Mouse (Mus musculus) heart, embryonic 13.5 days (tissue): ENCODE measurements around the gene Thbs2. TPM values are rescaled to one million over a fixed set of nuclear protein-coding genes. Genes with fewer than 3 reads are reported as not detected.

ENCODE experiments used
- ATAC-seq: fragments of 200-750 bp; cut with Nextera tagmentation; 2 replicates; pipeline ENCODE4 v1.8.0; 2017; ENCODE audit warnings: moderate TSS enrichment; ENCODE audit not compliant: insufficient number of reproducible peaks, low FRiP score, low TSS enrichment; ENCODE audit errors: extremely low read depth
- H3K27ac ChIP-seq: fragments of 300-500 bp; sonication (generic); replicated peaks from 2 replicates; pipeline ENCODE4 v1.5.1; 2015; ENCODE audit warnings: moderate library complexity, mild to moderate bottlenecking, inconsistent platforms
- H3K27me3 ChIP-seq: fragments of 300-500 bp; sonication (generic); replicated peaks from 2 replicates; pipeline ENCODE4 v1.6.1; 2015; ENCODE audit warnings: mild to moderate bottlenecking, inconsistent platforms
- H3K36me3 ChIP-seq: fragments of 300-500 bp; sonication (generic); 2 replicates; pipeline ENCODE4 v1.6.1; 2015; ENCODE audit warnings: mild to moderate bottlenecking, inconsistent platforms
- H3K4me1 ChIP-seq: fragments of 300-500 bp; sonication (generic); 2 replicates; pipeline ENCODE4 v1.6.1; 2015; ENCODE audit warnings: inconsistent platforms
- H3K4me2 ChIP-seq: fragments of 300-500 bp; sonication (generic); 2 replicates; pipeline ENCODE4 v1.6.1; 2015; ENCODE audit warnings: inconsistent platforms, mild to moderate bottlenecking, moderate library complexity
- H3K4me3 ChIP-seq: fragments of 300-500 bp; sonication (generic); 2 replicates; pipeline ENCODE4 v1.5.1; 2015; ENCODE audit warnings: moderate library complexity, mild to moderate bottlenecking, inconsistent platforms
- H3K9ac ChIP-seq: fragments of 300-500 bp; sonication (generic); 2 replicates; pipeline ENCODE4 v1.6.1; 2015; ENCODE audit warnings: inconsistent platforms, mild to moderate bottlenecking, moderate library complexity
- H3K9me3 ChIP-seq: fragments of 300-500 bp; sonication (generic); 2 replicates; pipeline ENCODE4 v1.6.1; 2016; ENCODE audit warnings: inconsistent platforms
- WGBS: fragments of 180-500 bp; shearing (Covaris S2); methylation state at CpG from one replicate; pipeline ENCODE4 v1.1.7; 2015; ENCODE audit warnings: mixed read lengths; 5-methylcytosine and 5-hydroxymethylcytosine counted together
- polyA plus RNA-seq: library from polyadenylated mRNA; unstranded; fragments of >200 nt; fragmentation: Nextera tagmentation; extraction: Ambion mirVana; gene quantifications from 2 replicates; pipeline ENCODE4 v1.2.1, GENCODE M21; 2015

The Thbs2 gene
- polyA plus RNA-seq, 1 experiment from 2014 or later: 22.9 TPM

DNA sequence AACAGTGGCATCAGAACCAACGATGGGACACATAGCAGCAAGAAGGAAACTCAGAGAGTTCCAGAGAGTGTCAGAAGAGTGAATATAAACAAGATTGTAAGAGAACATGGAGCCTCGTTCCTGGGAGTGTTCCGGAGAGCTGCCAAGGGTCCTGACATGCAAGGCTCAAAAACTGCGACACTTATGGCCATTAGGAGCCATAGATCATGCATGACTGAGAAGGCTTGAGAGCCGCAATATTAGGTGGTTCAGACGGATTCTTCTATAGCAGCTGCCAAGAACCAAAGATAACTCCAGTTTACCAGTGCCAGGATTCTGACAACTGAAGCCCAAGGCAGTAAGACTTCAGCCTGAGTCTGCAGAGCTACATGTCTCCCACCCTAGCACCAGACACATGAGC lies 3.1 kb upstream of the Thbs2 start:
- H3K4me2 ChIP-seq: no peak overlapping the region
- peaks cover 36% of the 10 kb centered on the region for H3K4me1 ChIP-seq
- peak overlapping the region; percentile 42; the same call in 1 of the 2 replicates for H3K27ac ChIP-seq
- no peaks in the 10 kb centered on the region for H3K36me3 ChIP-seq
- H3K9ac ChIP-seq: no peak overlapping the region
- H3K9me3 ChIP-seq: no peaks in the 10 kb centered on the region
- H3K27me3 ChIP-seq: no peaks in the 10 kb centered on the region
- 65% methylated on average over 6 of the region's 6 CpGs for WGBS
- H3K4me3 ChIP-seq: no peak overlapping the region
- no peak for ATAC-seq

DNA sequence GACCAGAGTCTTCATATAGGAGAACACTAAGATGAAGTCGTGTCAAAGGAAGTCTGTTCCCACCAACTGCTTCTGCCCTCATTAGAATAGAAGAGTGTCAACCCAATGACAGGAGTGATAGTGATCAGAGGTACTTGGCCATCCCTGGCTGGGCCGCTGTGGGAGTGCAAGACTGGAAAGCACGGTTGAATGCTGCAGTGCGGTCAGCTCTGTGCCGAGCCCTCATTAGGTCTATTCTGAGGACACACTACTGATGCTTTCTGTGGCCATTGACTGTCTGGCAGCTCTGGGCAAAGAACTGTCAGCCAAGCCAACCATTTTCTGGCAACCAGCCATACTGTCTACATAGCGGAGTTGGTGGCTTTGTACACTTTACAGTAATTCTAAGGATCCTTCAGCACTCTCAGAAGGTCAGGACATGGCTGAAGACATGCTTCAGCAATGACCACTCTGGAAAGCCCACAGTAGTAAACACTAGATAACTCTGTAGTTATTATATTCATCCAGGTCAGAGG lies 2.3 kb upstream of the Thbs2 start:
- Histone ChIP-seq H3K9me3 (no peaks in the 10 kb centered on the region), H3K36me3 (no peaks in the 10 kb centered on the region), H3K27ac (0 out of 2 replicates have a peak overlapping the region, but pooled peaks have one; percentile 42), H3K4me1 (peaks cover 41% of the 10 kb centered on the region), H3K4me3 (no peak overlapping the region), H3K4me2 (no peak overlapping the region), H3K27me3 (no peaks in the 10 kb centered on the region), H3K9ac (no peak overlapping the region)
- ATAC-seq: no peak
- WGBS: 79% methylated on average over 6 of the region's 6 CpGs

DNA sequence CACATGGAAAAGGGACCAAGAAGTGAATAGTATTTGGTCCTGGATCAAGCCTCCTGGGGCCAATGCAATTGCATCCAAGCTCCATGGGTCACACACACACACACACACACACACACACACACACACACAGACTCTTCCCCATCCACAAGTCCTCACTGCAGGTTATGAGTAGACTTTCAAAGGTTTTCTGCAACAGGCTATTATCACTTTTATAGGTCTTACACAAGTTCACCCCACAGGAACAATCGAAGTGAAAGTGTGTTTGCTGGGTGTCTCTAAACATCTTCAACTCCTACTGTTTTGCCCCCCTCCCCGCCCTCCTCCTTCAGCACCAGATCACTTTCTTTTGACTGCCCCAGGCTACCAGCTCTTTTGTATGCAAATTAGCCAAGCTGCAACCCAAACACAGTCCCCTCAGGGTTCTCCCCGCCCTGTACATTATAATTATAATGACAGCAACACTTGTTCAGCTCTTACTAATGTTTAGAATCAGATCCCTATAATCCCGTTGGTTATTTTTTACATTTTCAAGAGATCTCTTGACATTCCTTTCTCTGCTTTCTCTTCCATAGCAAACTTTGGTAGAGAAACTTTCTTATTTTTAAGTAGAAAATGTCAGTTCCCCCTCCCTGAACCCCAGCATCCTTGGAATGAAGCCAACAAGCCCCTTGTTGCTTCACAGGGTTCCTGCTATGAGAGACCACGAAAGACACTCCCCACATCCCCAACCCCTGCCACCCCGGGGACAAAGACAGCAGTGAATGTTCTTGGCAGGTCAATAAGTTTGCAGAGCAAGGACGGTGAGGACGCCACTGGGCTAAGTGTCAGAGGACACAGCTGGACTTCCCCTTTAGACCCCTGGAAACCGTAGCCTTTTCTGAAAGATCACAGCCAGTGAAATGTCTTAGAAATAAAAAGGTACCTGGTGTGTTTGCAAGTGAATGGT lies 714 bp downstream of the Thbs2 start:
- H3K27ac ChIP-seq: peak overlapping the region; percentile 61
- no peaks in the 10 kb centered on the region for H3K9me3 ChIP-seq
- H3K4me2 ChIP-seq: peak overlapping the region; percentile 68
- WGBS: 11% methylated on average over 9 of the region's 9 CpGs
- H3K4me1 ChIP-seq: peaks cover 44% of the 10 kb centered on the region
- ATAC-seq: no peak
- no peaks in the 10 kb centered on the region for H3K27me3 ChIP-seq
- peak overlapping the region; percentile 78 for H3K9ac ChIP-seq
- H3K36me3 ChIP-seq: peaks cover 14% of the 10 kb centered on the region
- H3K4me3 ChIP-seq: peak overlapping the region; percentile 54

DNA sequence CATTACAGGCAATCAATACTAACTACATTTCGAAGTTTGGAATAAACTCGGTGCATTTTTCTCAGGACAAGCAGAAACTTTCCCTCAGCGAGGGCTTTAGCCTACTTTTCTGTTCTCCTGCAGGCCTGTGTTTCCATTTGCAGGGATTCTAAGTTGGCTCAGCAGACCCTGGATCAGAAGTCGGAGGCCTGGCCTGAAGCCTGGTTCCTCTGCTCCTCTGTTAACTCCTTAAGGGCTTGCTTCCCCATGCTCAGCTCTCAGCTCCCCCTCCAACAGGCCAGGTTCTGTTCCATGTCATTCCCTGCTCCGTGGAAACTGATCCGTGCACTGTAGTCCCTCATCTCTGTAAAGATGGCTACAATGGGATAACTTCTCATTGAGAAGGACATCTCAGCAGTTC lies 2.1 kb downstream of the Thbs2 start:
- peak overlapping the region; percentile 29 for H3K27ac ChIP-seq
- H3K4me3 ChIP-seq: peak overlapping the region; percentile 54
- H3K4me2 ChIP-seq: peak overlapping the region; percentile 68
- WGBS: 54% methylated on average over 6 of the region's 6 CpGs
- H3K9me3 ChIP-seq: no peaks in the 10 kb centered on the region
- H3K36me3 ChIP-seq: peaks cover 16% of the 10 kb centered on the region
- 0 out of 2 replicates have a peak overlapping the region, but pooled peaks have one; percentile 37 for H3K9ac ChIP-seq
- no peak for ATAC-seq
- H3K27me3 ChIP-seq: no peaks in the 10 kb centered on the region
- peaks cover 33% of the 10 kb centered on the region for H3K4me1 ChIP-seq

- peak overlapping the region; percentile 68 for H3K4me2 ChIP-seq
These were observed 2.8 kb downstream of the Thbs2 start for GRCm38 (mm10) chr17:14691197-14691596.

DNA sequence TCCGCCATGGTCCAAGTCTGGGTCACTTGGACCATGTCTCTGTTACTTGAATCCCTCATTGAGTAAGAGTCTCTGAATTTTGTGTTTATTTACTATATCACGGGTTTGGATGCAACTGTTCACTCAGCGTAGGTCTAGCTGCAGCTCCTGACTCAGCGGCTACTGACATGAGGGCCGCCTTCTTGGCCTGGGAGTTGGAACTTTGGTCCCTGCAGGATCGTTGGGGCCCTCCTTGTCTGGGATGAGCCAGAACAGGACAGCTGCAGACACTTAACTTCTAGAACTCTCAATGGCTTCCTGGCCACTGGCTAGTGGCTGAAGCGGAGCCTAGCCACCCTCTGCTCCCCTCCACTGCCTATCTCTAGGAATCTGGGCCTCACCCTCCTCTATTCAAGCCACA lies 11.2 kb downstream of the Thbs2 start:
- H3K27ac ChIP-seq: no peak overlapping the region
- H3K9me3 ChIP-seq: no peaks in the 10 kb centered on the region
- H3K27me3 ChIP-seq: peaks cover 6% of the 10 kb centered on the region; the same call in 1 of the 2 replicates
- H3K4me3 ChIP-seq: no peak overlapping the region
- H3K4me2 ChIP-seq: no peak overlapping the region
- 81% methylated on average over 7 of the region's 7 CpGs for WGBS
- no peak overlapping the region for H3K9ac ChIP-seq
- H3K36me3 ChIP-seq: peaks cover 76% of the 10 kb centered on the region
- no peak for ATAC-seq
- peaks cover 4% of the 10 kb centered on the region; the same call in 1 of the 2 replicates for H3K4me1 ChIP-seq

More at GRCm38 (mm10) chr17:14691197-14691596, 2.8 kb downstream of the Thbs2 start:
- 37% methylated on average over 4 of the region's 4 CpGs for WGBS
- Histone ChIP-seq H3K4me3 (peak overlapping the region; percentile 54), H3K27ac (0 out of 2 replicates have a peak overlapping the region, but pooled peaks have one; percentile 29), H3K4me1 (peaks cover 30% of the 10 kb centered on the region), H3K36me3 (peaks cover 16% of the 10 kb centered on the region), H3K9ac (peak overlapping the region; percentile 37), H3K9me3 (no peaks in the 10 kb centered on the region), H3K27me3 (no peaks in the 10 kb centered on the region)
- no peak for ATAC-seq

GRCm38 (mm10) chr17:14681047-14681446 lies 13.0 kb downstream of the Thbs2 start:
- Histone ChIP-seq H3K4me2 (no peak overlapping the region), H3K27ac (no peak overlapping the region), H3K9ac (no peak overlapping the region), H3K9me3 (no peaks in the 10 kb centered on the region), H3K27me3 (peaks cover 9% of the 10 kb centered on the region; the same call in 1 of the 2 replicates), H3K4me3 (no peak overlapping the region), H3K36me3 (peaks cover 84% of the 10 kb centered on the region), H3K4me1 (no peaks in the 10 kb centered on the region)
- WGBS: 86% methylated on average over 12 of the region's 12 CpGs
- ATAC-seq: no peak

- Histone ChIP-seq H3K4me1 (peaks cover 3% of the 10 kb centered on the region; the same call in 1 of the 2 replicates), H3K27me3 (peaks cover 9% of the 10 kb centered on the region; the same call in 1 of the 2 replicates), H3K4me3 (no peak overlapping the region), H3K9ac (no peak overlapping the region), H3K4me2 (no peak overlapping the region), H3K9me3 (no peaks in the 10 kb centered on the region), H3K27ac (no peak overlapping the region), H3K36me3 (peaks cover 65% of the 10 kb centered on the region)
- ATAC-seq: no peak
- WGBS: 67% methylated on average over 8 of the region's 8 CpGs
These were observed 16.8 kb downstream of the Thbs2 start for GRCm38 (mm10) chr17:14677198-14677597.

- Histone ChIP-seq H3K9me3 (no peaks in the 10 kb centered on the region), H3K4me1 (peaks cover 3% of the 10 kb centered on the region; the same call in 1 of the 2 replicates), H3K27ac (no peak overlapping the region), H3K27me3 (peaks cover 9% of the 10 kb centered on the region; the same call in 1 of the 2 replicates), H3K36me3 (peaks cover 57% of the 10 kb centered on the region), H3K4me3 (no peak overlapping the region), H3K9ac (no peak overlapping the region), H3K4me2 (no peak overlapping the region)
- WGBS: 74% methylated on average over 2 of the region's 2 CpGs
- ATAC-seq: no peak
These were observed 18.5 kb downstream of the Thbs2 start for GRCm38 (mm10) chr17:14675517-14675916.

DNA sequence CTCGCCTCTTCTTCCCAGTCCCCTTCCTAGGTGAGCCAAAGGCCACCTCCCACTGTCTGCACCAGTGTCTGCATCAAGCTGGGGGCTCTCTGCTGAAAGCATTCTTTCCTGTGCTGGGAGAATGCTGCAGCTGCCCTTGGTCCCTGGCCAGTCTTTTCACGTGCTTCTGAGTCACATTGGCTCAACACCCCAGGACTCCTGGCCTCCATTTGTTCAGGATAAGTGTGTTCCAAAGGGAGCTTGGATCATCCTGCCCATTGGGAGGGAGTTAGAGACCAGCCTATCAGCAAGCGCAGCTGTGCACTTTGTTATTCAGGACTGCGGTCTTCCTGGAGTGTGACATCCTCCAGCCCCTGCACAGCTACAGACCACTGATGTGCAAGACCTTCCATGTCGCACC lies 21.6 kb downstream of the Thbs2 start:
- Histone ChIP-seq H3K27me3 (peaks cover 7% of the 10 kb centered on the region; the same call in 1 of the 2 replicates), H3K4me2 (no peak overlapping the region), H3K9ac (no peak overlapping the region), H3K9me3 (no peaks in the 10 kb centered on the region), H3K27ac (no peak overlapping the region), H3K4me1 (peaks cover 3% of the 10 kb centered on the region; the same call in 1 of the 2 replicates), H3K4me3 (no peak overlapping the region), H3K36me3 (peaks cover 49% of the 10 kb centered on the region)
- peak; percentile 8; the same call in 1 of the 2 replicates for ATAC-seq
- 43% methylated on average over 5 of the region's 5 CpGs for WGBS

DNA sequence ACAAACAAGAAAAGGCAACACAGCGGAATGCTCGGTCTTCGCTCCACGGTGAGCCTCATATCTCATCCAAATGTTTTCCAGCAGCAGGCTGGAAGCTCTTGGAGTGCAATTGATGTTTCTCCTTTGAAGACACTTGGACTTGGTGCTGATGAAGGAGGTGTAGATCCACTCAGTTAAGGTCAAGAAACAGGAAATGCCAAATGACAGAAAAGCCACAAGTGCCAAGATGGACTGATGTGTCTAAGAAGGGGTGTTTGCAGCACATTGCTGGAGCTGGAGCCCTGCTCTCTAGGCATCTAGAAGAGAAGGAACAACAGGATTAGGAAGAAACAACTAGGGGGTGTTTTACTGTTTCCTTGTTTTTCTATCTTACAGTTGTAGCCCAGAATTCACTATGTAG lies 26.8 kb downstream of the Thbs2 start:
- H3K4me3 ChIP-seq: no peak overlapping the region
- no peak overlapping the region for H3K27ac ChIP-seq
- peaks cover 24% of the 10 kb centered on the region for H3K36me3 ChIP-seq
- H3K4me1 ChIP-seq: no peaks in the 10 kb centered on the region; the same call in 1 of the 2 replicates
- no peaks in the 10 kb centered on the region for H3K9me3 ChIP-seq
- 0 out of 2 replicates have a peak, but pooled peaks cover 7% of the 10 kb centered on the region for H3K27me3 ChIP-seq
- no peak for ATAC-seq
- 77% methylated on average over 4 of the region's 4 CpGs for WGBS
- H3K4me2 ChIP-seq: no peak overlapping the region
- no peak overlapping the region for H3K9ac ChIP-seq
